Mouse (Mus musculus) T-helper 17 cell (primary cell): ENCODE results near the gene Gpr83.
"Not testable (repeated sequence)": the region's sequence is repeated elsewhere in the genome, so short reads cannot be mapped to it uniquely, and the experiment has no call there.

Experiments used
- in situ Hi-C, 2 experiments: fragments of 300-600 bp; cut with MboI, MseI; formaldehyde crosslinking; loops; 1 replicate in 1 of 2; 2 replicates in 1 of 2; pipeline ENCODE4 v1.15.1; 2025; ENCODE audit warnings: high pct_unique_total_duplicates in 2 of 2

Gene Gpr83

GRCm38 (mm10) chr9:14868326-14868725 lies 8.3 kb downstream of the Gpr83 start:
- in situ Hi-C loops: no loop called here

DNA sequence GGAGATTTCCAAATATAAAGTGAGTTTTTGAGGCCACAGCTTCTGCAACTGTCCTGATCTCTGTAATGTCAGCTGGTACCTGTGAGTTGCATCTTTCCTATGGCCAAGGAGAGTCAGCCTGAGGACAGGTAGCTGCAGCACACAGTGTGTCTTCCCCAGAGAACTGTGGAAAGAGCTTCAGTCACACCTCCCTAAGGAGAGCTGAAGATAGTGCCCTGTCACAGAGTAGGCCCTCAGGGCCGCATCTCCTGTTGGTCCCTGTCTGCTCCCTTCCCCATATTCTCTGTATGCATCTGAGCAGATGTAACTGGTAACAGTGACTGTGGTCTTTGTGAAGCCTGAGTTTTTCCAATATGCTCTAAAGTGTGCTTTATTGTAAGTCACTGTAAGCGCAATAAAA lies 10.4 kb downstream of the Gpr83 start:
- in situ Hi-C loops: no loop called here

DNA sequence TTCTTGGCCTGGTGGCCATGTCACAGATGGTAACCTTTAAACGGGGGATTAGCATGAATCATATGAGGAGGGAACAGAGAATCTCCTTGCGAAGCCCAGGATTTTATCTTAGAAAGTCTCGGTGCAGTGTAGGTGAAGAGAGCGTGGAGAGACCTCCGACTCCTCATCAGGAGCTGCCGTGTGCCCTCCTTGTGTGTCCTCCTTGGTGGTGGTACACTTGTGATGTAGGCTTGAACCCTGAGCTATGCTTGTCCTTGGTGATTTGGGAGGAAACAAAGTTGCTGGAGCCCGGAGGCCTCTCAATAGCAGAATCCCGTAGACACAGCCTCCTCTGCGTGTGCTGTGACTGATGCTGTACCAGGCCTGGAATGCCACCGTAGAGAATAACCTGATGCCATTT lies 10.8 kb downstream of the Gpr83 start:
- in situ Hi-C loops: no loop called here

DNA sequence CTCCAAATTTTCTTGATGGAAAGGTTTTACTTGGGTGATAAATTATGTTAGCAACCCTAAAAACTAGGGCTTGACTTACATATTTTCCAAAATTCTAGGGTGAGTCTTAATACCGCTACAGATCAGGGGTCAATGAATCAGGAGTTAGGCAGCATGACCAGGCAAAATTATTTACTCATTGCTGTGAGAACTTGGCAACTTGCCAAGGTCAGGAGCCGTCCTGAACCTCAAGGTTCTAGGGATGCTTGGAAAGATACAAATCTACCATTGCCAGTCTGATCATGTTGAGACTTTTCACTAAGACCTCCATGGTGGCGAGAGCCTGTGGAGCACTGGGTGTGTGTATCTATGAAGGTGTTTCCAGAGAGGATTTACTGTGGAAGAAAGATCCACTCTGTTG lies 11.5 kb downstream of the Gpr83 start:
- in situ Hi-C loops: no loop called here

- in situ Hi-C loops: no loop called here
Observed at GRCm38 (mm10) chr9:14872181-14872930, 12.3 kb downstream of the Gpr83 start.

- in situ Hi-C loops: no loop called here
Observed at GRCm38 (mm10) chr9:14875743-14876507, 15.9 kb downstream of the Gpr83 start.

DNA sequence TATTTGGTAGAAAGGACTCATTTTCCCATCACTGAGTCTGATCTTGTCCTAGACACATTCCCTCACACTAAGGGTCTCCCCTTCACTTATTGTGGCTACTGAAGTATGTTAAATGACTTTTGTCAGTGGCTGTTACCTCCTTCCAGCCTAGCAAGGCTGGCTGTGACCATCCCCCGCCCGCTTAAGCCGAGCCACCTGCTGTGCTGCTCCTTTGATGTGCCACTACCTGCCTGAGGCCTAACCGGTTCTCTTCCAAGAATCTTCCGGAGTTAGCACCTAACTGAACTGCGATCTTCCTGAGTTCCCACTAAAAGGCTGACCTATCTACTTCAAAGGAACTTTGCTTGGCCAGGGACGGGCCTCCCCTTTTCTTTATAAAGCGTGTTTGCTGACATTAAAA lies 16.6 kb downstream of the Gpr83 start:
- in situ Hi-C loops: not testable (repeated sequence)

DNA sequence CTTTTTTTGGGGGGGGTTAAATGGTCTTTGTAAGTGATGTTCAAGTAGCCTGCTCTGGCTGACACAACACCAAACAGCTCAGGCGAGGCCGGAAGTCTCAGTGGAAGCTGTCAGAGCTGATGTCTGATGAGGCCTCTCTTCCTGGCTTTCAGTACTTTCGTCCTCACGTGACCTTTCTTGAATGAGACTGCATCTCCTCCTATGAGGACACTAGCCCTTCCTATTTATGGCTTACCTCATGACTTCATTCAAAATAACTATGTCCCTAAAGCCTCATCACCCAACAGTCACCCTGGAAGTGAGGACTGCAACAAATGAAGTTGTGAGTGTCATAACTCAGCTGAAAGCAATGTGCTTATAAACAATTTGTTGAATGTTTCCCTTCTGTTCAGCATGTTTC lies 24.6 kb downstream of the Gpr83 start:
- in situ Hi-C loops: loop anchor here in 1 of 2 experiments (5.0 kb wide), 1 partner anchor 128 kb away; no protein-coding TSS in a partner anchor

- in situ Hi-C loops: loop anchor here in 1 of 2 experiments (5.0 kb wide), 1 partner anchor 127 kb away; no protein-coding TSS in a partner anchor
Observed at GRCm38 (mm10) chr9:14885151-14885550, 25.1 kb downstream of the Gpr83 start.

DNA sequence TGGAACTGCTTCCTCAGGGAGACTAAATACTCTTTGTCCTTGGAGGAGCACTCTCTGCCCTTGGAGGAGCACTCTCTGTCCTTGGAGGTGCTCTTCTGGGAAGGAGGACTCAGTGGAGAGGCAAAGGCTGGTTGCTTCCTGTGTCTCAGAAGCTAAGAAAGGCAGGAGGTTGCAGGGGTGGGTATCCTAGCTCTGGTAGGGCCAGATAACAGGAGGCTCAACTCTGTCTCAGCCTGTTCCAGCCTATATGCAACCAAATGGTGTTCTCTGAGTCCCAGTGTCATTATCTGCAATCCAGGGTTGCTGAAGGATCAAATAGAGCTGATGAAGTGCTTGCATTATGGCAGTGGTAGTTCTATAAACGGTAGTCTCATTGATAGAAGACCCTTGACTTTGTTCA lies 25.9 kb downstream of the Gpr83 start:
- in situ Hi-C loops: loop anchor here in 1 of 2 experiments (5.0 kb wide), 1 partner anchor 126 kb away; no protein-coding TSS in a partner anchor

DNA sequence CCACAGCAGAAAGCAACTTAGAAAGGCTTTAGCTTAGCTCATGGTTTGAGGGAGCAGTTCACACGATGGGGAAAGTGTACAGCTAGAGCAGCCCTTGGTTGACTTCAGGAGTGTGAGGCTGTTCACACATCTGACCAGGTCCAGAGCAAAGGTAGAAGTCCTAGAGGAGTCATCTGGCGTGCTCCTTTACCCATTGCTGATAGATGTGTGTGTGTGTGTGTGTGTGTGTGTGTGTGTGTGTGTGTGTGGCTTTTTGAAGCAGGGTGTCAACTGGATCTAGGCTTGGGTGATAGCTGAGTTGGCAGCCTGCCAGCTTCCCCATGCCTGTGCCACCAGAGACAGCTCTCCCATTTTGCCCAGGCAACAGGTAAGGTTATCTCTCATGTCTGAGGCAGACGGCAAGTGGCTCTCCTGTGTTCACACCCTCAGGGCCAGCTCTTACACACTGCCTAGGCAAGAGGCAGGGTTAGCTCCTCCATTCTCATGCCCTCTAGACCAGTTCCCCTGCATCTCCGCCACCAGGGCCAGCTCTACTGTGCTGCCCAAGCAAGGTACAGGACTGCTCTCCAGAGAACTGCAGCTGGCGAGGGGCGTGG lies 27.9 kb downstream of the Gpr83 start:
- in situ Hi-C loops: loop anchor here in 1 of 2 experiments (5.0 kb wide), 1 partner anchor 124 kb away; no protein-coding TSS in a partner anchor

DNA sequence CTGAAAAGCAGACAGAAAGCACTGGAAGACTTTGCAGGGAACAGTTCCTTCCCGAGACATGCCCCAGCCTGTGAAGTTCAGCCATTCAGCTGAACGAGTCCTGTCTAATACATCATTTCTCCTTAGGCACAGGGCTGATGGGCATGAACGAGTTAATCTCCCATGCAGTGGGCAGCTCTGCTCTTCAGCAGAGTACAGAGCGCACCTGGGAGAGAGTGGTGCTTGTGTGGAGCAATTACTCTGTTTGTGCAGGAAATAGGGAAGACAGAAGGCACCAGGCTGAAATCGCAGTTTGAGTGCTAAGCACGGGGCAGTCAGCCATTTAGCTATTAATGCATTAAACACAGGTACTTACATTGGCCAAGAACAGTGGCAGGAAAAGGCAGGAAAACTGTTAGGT lies 28.7 kb downstream of the Gpr83 start:
- in situ Hi-C loops: loop anchor here in 1 of 2 experiments (5.0 kb wide), 1 partner anchor 124 kb away; no protein-coding TSS in a partner anchor

GRCm38 (mm10) chr9:14890699-14891098 lies 30.7 kb downstream of the Gpr83 start:
- in situ Hi-C loops: no loop called here

DNA sequence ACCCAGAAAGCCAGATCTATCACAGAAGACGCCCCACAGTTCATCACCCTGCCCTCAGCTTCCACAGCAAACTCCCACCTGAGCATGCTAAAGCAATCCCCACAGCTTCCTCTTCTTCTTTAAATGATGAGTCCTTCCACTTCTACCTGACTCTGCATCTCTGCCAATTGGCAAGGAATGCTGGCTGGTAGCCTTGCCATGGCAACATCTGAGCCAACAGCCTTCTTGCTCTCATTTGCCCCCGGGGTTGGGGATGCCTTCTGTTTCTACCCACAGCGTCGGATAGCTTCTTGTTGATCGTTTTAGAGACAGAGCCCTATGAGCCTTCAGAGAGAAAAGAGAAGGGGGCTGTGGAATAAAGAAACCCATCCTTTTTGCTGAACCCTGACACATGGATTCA lies 31.9 kb downstream of the Gpr83 start:
- in situ Hi-C loops: no loop called here

DNA sequence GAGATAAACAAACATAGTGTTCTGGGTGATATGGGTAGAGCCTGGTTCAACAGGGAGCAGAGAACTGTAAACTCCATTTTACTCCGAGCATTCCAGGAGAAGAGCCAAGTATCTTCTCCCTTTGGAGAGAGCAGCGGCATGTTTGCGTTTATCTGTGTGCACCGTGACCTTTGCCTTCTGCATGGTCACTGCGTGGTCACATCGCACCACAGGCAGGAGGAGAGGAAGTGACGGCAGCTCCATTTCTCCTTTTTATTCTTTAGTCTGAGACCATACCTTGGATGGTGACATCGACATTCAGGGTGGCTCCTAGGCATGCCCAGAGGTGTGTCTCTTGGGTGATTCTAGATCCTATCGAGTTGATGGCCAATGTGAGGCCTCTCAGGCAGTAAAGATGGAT lies 33.4 kb downstream of the Gpr83 start:
- in situ Hi-C loops: no loop called here

DNA sequence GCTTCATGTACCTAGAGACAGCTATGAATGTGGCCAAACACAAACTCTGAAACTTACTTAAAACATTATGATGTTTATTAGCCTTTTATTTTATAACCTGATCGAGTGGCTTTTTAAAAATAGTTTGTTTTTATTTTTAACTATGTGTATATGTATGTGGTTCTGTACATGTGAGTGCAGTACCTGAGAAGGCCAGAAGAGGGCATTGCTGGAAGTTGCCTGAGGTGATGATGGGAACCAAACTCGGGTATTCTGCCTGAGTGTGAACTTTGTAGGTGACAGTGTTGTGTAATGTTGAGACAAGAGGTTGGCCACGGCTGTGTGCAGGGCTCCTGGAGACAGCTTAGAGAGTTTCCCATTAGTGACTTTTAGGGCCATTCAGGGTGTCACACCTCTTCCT lies 34.6 kb downstream of the Gpr83 start:
- in situ Hi-C loops: no loop called here

DNA sequence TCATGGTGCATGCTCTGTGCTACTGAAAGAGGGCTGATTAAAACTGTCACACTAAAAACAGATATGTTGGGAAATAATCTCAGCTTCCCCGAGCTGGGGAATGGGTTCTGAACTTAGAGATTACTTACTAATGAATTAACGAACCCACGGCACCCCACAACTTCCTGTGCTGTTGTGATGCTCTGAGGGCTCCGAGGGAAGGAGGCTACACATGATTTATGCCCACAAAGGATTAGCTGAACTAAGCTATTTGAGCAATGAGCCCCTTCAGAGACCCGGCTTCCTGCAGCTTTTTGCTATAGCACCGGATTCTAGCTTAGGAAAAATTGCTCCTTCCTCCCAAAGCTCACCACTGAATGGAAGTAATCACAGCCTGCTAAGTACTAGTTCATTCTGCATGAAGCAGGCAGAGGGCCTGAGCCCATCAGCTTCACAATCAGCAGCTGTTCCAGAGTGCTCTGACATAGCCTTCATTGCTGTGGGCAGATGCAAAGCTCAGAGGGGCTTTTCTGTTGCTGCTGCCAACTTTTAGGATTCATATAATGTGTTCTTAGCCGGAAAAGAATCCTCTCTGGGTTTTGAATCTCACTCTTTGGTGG lies 35.3 kb downstream of the Gpr83 start:
- in situ Hi-C loops: no loop called here

DNA sequence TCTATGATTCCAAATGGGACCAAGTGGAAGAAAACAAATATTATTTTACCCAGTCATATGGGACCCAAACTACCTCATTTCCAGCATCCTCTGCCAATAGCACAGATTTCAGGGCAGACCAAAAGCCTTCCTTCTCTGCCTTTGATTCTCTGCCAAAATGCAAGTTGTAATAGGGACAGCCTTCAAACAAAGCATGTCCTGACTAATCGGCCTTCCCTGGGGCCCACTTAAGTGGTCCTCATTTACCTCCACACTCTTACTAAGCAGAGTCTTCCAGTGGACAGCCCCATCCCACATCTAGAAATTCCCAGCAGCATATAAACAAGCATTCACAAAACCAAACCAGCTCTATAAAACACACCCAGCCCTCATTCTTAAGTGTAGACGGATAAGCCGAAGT lies 37.1 kb downstream of the Gpr83 start:
- in situ Hi-C loops: no loop called here

- in situ Hi-C loops: loop anchor here in 1 of 2 experiments (5.0 kb wide), 1 partner anchor 116 kb away; no protein-coding TSS in a partner anchor
Observed at GRCm38 (mm10) chr9:14901757-14902156, 41.7 kb downstream of the Gpr83 start.

DNA sequence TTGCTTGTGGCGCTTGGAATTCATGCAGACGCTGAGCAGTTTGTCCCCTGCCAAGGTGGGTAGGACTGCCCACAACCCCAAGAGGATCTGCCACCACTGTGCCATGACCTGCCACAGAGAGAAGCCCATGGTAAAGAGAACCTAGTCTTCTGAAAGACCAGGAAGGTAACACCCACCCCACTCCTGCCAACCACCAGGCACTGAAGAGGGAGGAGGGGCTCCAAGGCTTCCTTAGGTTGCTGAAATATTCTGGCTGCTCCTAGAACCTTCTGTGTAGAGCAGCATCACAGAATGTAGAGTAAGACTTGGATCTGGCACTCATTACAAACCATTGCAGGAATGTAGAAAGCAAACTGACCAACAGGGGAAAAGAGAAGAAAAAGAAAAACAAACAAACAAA lies 42.4 kb downstream of the Gpr83 start:
- in situ Hi-C loops: loop anchor here in 1 of 2 experiments (5.0 kb wide), 1 partner anchor 115 kb away; no protein-coding TSS in a partner anchor

DNA sequence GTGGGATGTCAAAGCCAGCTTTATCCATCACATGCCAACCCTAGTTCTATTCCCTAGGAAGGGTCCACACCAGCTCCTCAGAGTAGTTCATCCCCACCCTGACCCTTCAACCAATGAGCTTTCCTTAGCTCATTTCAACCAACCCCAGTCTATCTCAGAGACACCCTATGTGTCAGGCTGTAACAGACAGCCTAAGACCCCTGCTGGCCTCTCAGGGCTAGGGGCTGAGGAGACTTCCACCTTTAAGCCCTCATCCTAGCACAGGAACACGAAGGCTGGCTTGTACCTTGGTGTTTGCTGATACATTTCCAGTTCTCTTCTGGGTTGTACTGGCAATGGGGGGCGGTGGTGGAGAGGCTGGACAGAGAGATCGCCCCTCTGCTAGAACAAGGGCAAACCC lies 43.0 kb downstream of the Gpr83 start:
- in situ Hi-C loops: loop anchor here in 1 of 2 experiments (5.0 kb wide), 1 partner anchor 114 kb away; no protein-coding TSS in a partner anchor
